9 mouse cellular contexts compared by ENCODE assay signal in genomic region chr6:33681778-33682640, GRCm38 (mm10).
DNase-seq lines count a peak whose midpoint lies in the region; ATAC-seq lines count a peak whose summit lies in the region.
"Had no signal": no experiment of that assay in that cellular context is flagged by ENCODE, and none has a peak within 500 bp of the region (broad histone marks: within the 10 kb centered on the region; RNA-seq: fewer than 3 reads in every experiment).

No protein-coding gene starts in this region.

- WGBS in liver, embryonic 12.5 days (ENCODE audit: insufficient replicate concordance): 57% methylated on average over 10 of the region's 10 CpGs

- H3K27ac ChIP-seq in liver, embryonic 12.5 days: no peak overlapping the region
- H3K27ac ChIP-seq: liver, embryonic 15.5 days had no signal

- no peaks in the 10 kb centered on the region for H3K36me3 ChIP-seq in liver, embryonic 12.5 days
- H3K36me3 ChIP-seq: liver, embryonic 15.5 days had no signal

- H3K4me3 ChIP-seq in liver, embryonic 12.5 days: no peak overlapping the region
- H3K4me3 ChIP-seq: liver, embryonic 15.5 days had no signal

- H3K27me3 ChIP-seq in liver, embryonic 12.5 days (replicated peaks): no peaks in the 10 kb centered on the region
- H3K27me3 ChIP-seq: liver, embryonic 15.5 days had no signal

- no peaks in the 10 kb centered on the region for H3K4me1 ChIP-seq in liver, embryonic 12.5 days
- H3K4me1 ChIP-seq: liver, embryonic 15.5 days had no signal

- no peak overlapping the region for H3K9ac ChIP-seq in liver, embryonic 12.5 days
- H3K9ac ChIP-seq: liver, embryonic 15.5 days had no signal

- DNase-seq in liver: peak; percentile 13
- DNase-seq in brain, adult 2 months (ENCODE audit: low read depth, low spot score): peak; percentile 79
- DNase-seq in fibroblast of lung, adult 2 months (ENCODE audit: low read depth): peak; percentile 4
- peak; percentile 63 for DNase-seq in layer of hippocampus, adult 11-12 months (ENCODE audit: low spot score)
- DNase-seq in lung, postnatal 25 days (ENCODE audit: low spot score): peak; percentile 3
- peak; percentile 60 for DNase-seq in right cerebral cortex, postnatal 4 days
- no peak for DNase-seq in urinary bladder, adult 18-20 months (ENCODE audit: low spot score in 2 of 2)

- no peak overlapping the region for H3K4me2 ChIP-seq in liver, embryonic 12.5 days
- H3K4me2 ChIP-seq: liver, embryonic 15.5 days had no signal

- H3K9me3 ChIP-seq in liver, embryonic 12.5 days (replicated peaks): no peaks in the 10 kb centered on the region
- H3K9me3 ChIP-seq: liver, embryonic 15.5 days had no signal

- no peak for ATAC-seq in liver, embryonic 12.5 days

Comparison
In these comparisons a context has a peak if more than half of its experiments do, and no peak if none do; other contexts are left out.
1. DNase-seq: peak in liver (single experiment), brain, adult 2 months (single experiment), fibroblast of lung, adult 2 months (single experiment), layer of hippocampus, adult 11-12 months (single experiment), lung, postnatal 25 days (single experiment) and right cerebral cortex, postnatal 4 days (single experiment); none in urinary bladder, adult 18-20 months (0 of 2).